Mouse (Mus musculus) cerebellum, adult 2 months (tissue): ENCODE data around the gene B4galnt4. TPM values are rescaled to one million over a fixed set of nuclear protein-coding genes. Genes with fewer than 3 reads are reported as not detected.
"Not testable (repeated sequence)": the region's sequence is repeated elsewhere in the genome, so short reads cannot be mapped to it uniquely, and the experiment has no call there.

ENCODE experiments used
- DNase-seq, 2 experiments: peaks; one replicate each; pipeline ENCODE4 v3.0.0; 2021
- H3K27ac ChIP-seq: fragments of 200-500 bp; 2 replicates; pipeline ENCODE4 v1.5.1; 2012; ENCODE audit warnings: low read length, control low read depth, inconsistent platforms; ENCODE audit not compliant: insufficient read depth
- H3K27me3 ChIP-seq: fragments of 200-500 bp; 2 replicates; pipeline ENCODE4 v1.6.1; 2012; ENCODE audit warnings: inconsistent platforms, mild to moderate bottlenecking, low read length, moderate library complexity; ENCODE audit not compliant: control insufficient read depth, insufficient read depth
- H3K4me1 ChIP-seq: fragments of 200-500 bp; 2 replicates; pipeline ENCODE4 v1.6.1; 2011; ENCODE audit warnings: low read length; ENCODE audit not compliant: control insufficient read depth, insufficient read depth
- H3K4me3 ChIP-seq: fragments of 200-500 bp; replicated peaks from 2 replicates; pipeline ENCODE3; 2011; ENCODE audit warnings: mild to moderate bottlenecking, low read depth, low read length, control low read depth; ENCODE audit not compliant: insufficient read depth
- CTCF ChIP-seq: fragments of 200-500 bp; IDR thresholded peaks from 2 replicates; pipeline ENCODE4 v1.5.1; 2011; ENCODE audit warnings: low read depth, mild to moderate bottlenecking, control low read depth, low read length, moderate library complexity, borderline replicate concordance; ENCODE audit not compliant: insufficient read depth
- POLR2A ChIP-seq: fragments of 200-500 bp; IDR thresholded peaks from 2 replicates; pipeline ENCODE4 v1.6.1; 2011; ENCODE audit warnings: low read length, control low read depth, borderline replicate concordance; ENCODE audit not compliant: insufficient read depth
- WGBS: fragments of 180-500 bp; shearing (Covaris S2); methylation state at CpG from one replicate; pipeline ENCODE4 v1.1.7; 2018; 5-methylcytosine and 5-hydroxymethylcytosine counted together
- polyA plus RNA-seq: library from polyadenylated mRNA; depleted of rRNA; stranded (reverse); fragments of >200 nt; gene quantifications from 2 replicates; pipeline ENCODE4 v1.2.3, GENCODE M21; 2012; rRNA removed

B4galnt4 gene
- 79.0 and 90.6 TPM in 2 replicates for polyA plus RNA-seq

DNA sequence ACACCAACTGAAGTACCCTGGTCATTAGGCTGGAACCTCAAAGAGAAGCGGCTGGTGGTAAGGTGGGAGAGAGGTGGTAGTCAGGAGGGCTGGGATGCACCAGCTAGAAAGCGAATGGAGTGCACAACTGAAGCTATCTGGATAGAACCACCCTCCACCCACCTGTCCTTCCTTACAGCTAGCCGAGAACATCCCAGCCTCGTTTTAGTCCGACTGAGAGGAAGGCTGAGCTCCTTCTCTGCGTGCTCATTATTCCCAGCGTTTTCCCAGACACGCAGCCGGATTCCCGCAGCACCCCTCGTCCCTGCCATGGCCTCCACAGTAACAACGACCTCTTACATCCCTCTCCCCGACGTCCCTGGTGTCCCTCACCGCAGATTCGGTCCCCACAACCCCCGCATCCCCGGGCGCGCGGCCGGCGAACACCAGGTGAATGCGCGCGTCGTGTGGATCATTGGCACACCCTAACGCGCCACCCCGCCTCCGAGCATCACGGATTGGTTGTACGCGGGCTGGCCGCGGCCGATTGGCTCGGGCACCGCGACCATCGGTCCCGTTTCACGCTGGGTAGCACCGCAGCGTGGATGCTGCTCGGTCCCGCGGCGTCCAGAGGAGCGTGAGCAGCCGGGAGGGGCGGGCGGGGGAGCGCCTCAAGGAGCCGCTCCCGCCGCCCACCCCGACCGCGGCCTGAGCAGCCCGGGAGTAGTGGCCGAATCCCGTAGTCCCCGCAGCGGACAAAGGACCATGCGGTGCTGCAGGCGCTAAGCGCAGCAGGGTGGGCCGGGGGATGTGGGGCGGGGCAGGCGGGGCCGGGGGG lies at the start of gene B4galnt4:
Gene B4galnt4 (plus strand): TSS at position 679 of the 817 bp plus-strand sequence.
- H3K4me1 ChIP-seq = peaks cover 20% of the 10 kb centered on the region
- 1% methylated on average over 72 of the region's 72 CpGs for WGBS
- peak within 1 kb of the TSS; percentile 91 for H3K27ac ChIP-seq
- no peak for TF ChIP-seq CTCF
- peak; percentile 98 for TF ChIP-seq POLR2A
- peak; percentile 94 to 96 for DNase-seq
- H3K4me3 ChIP-seq = peak within 1 kb of the TSS; percentile 97
- H3K27me3 ChIP-seq = no peaks in the 10 kb centered on the region

DNA sequence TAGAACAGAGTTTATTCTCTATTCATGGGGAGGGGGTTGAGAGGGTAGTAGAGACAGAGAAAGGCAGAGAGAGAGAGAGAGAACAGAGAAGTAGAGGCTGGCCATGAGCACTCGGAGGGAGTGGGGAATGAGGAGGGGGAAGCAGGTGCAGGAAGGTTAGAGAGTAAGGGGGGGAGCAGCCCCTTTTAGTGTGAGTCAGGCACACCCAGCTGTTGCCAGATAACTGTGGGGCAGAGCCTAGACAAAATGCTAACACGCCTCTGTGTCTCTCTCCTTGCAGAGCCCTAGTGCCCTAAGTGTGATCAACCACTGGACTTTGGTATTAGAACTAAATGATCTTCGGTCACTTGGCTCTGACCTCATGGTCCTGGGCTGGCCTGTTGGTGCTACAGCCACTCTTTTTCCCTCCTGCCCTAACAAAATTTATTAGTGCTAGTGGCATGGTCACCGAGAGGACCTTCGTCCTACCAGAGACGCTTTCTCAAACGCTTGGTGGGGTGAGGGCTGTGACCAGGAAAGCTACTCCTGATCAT lies 49.6 kb upstream of the B4galnt4 start:
- WGBS = 91% methylated on average over 7 of the region's 7 CpGs
- DNase-seq = no peak
- Histone ChIP-seq H3K27me3 (no peaks in the 10 kb centered on the region), H3K27ac (no peak overlapping the region), H3K4me1 (no peaks in the 10 kb centered on the region), H3K4me3 (no peak overlapping the region)
- TF ChIP-seq POLR2A (no peak), CTCF (no peak)

DNA sequence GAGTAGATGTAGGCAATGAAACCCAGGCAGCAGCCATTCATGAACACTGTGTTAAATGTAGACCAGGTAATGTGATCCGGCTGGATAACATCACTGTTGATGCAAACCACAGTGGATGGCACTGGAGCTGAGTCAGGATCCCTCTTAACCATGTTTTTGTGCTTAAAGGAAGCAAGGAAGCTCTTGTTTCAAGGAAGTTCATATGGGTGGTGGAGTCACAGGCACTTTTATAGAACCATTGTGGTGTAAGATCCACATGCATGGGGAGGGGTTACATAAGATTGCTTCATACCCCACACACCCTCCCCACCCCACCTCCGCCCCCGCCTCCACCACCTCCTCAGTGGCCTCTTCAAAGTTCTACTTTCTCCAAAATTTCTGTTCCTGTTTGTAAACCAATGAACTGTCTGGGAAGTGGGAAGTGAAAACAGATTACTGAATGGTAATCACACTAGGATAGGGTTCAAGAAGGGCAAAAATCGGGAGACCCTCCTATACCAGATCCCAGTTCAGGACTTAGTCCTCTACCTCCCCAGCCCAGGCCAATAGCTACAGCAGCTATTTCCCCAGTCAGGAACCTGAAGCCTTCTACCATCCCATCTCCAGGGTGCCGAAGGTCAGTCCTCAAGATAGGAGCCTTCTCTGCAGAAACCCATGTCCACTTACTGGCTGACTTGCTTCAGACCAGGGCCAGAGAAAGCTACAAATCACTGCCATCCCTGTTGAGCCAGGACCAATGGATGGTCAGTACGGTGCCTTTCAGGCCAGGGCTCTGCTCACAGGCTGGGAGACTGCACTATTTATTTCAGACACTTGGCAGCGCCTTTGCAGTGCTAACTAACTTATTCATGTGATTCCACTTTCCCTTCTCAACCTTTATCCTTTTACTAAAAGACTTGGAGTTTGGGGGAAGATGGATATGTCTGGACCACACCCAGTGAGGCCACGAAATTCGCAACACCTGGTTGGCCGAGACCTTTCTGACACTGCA lies 43.9 kb upstream of the B4galnt4 start:
- no peaks in the 10 kb centered on the region for H3K27me3 ChIP-seq
- no peaks in the 10 kb centered on the region for H3K4me1 ChIP-seq
- no peak overlapping the region for H3K27ac ChIP-seq
- 89% methylated on average over 10 of the region's 10 CpGs for WGBS
- H3K4me3 ChIP-seq = no peak overlapping the region
- DNase-seq = no peak
- TF ChIP-seq POLR2A (no peak), CTCF (no peak)

DNA sequence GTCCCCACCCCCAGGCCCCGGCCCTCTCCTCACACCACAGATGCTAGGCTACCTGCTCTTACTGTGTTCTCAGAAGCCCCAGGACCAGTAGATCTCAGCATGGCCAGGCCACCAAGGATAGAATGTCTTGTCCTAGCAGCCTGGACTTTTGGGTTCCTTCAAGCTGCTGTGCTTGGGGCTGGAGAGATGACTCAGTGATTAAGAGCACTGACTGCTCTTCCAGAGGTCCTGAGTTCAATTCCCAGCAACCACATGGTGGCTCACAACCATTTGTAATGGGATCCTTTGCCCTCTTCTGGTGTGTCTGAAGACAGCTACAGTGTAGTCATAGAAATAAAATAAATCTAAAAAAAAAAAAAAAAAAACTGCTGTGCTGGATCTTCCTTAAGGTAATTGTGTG lies 43.1 kb upstream of the B4galnt4 start, which contains the start of gene Ifitm6:
Gene Ifitm6 (minus strand): TSS at position 101 of the 400 bp plus-strand sequence.
- DNase-seq, H3K4me1 ChIP-seq, H3K27ac ChIP-seq, H3K27me3 ChIP-seq, H3K4me3 ChIP-seq: not testable (repeated sequence)
- 76% methylated on average over 1 of the region's 1 CpGs for WGBS

DNA sequence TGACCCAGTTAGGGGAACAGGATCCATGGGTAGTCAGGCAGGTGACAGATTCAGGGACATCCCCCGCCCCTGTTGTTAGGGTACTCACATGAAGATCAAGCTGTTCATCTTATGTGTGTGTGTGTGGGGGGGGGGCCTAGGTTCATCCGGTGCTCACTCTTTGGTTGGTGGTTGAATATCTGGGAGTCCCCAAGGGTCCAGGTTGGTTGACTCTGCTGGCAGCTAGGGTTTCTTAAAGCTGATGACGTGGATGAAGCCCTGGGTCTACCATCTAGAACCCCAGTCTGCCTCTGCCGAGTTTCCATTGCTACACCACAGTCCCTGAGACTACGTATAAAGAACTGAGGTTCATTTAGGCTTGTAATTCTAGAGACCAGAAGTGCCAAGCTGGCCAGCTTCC lies 41.9 kb upstream of the B4galnt4 start:
- no peaks in the 10 kb centered on the region for H3K27me3 ChIP-seq
- H3K4me1 ChIP-seq = no peaks in the 10 kb centered on the region
- H3K27ac ChIP-seq = no peak overlapping the region
- no peak overlapping the region for H3K4me3 ChIP-seq
- TF ChIP-seq POLR2A = no peak
- TF ChIP-seq CTCF = no peak
- no peak for DNase-seq
- WGBS = 78% methylated on average over 5 of the region's 5 CpGs

DNA sequence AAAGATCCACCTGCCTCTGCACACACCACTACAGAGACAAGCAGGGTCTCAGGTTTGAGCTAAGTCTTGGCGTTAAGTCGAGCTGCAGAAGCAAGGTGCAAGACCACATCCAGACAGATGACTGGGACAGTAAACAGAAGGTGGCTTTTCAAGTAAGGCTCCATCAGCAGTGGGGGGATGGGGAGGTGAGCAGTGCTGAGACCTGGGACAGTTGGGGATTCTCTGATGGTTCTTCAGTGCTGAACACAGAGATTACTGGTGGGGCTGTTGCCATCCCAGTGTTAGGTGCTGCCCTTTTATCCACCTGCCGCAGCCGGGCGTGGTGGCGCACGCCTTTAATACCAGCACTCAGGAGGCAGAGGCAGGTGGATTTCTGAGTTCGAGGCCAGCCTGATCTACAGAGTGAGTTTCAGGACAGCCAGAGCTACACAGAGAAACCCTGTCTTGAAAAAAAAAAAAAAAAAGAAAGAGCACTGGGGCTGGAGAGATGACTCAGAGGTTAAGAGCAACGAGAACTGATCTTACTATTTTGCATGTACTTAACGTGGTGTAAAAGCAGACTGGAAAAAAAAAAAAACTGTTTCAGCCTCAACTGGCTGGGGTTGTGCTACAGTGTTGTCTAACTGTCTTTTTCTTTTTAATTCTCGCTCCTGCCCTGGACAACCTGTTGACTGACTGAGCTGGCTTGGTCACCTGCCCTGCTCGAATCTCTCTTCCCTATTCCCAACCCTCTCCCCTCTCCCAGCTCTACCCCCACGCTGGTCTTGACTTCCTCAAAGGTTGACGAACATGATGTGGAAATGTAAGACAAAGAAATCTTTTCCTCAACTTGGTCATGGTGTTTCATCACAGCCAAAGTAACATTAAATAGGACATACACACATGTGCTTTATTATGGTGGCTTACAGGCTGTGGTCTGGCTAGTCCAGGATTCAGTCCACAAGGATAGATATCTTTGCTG lies 39.1 kb upstream of the B4galnt4 start:
- Histone ChIP-seq H3K4me1 (no peaks in the 10 kb centered on the region), H3K4me3 (no peak overlapping the region), H3K27me3 (no peaks in the 10 kb centered on the region), H3K27ac (no peak overlapping the region)
- DNase-seq = no peak
- 86% methylated on average over 14 of the region's 14 CpGs for WGBS
- no peak for TF ChIP-seq POLR2A
